Mouse (Mus musculus) thymus, postnatal 0 days (tissue): Measurements from ENCODE around the gene Uqcrfs1. TPM values are rescaled to one million over a fixed set of nuclear protein-coding genes. Genes with fewer than 3 reads are reported as not detected.

Experiments used
- DNase-seq: peaks from one replicate; pipeline ENCODE4 v3.0.0-alpha.2; 2015; ENCODE audit warnings: low spot score
- polyA plus RNA-seq: library from polyadenylated mRNA; unstranded; fragments of >200 nt; fragmentation: Nextera tagmentation; extraction: Ambion mirVana; gene quantifications from 2 replicates; pipeline ENCODE4 v1.2.1, GENCODE M21; 2015

Uqcrfs1 gene
- polyA plus RNA-seq, 1 experiment from 2014 or later = 282 TPM

- peak; percentile 3 for DNase-seq
Observed at GRCm38 (mm10) chr13:30501860-30502395, 43.2 kb downstream of the Uqcrfs1 start.

Other genes starting within 250 kb of the Uqcrfs1 start
- gene Agtr1a, start 208.9 kb downstream of the Uqcrfs1 start, polyA plus RNA-seq = 1.0 and 1.2 TPM in 2 replicates
- gene Dusp22, start 114.6 kb upstream of the Uqcrfs1 start, polyA plus RNA-seq = 19.4 and 21.2 TPM in 2 replicates
- gene Irf4, start 203.9 kb upstream of the Uqcrfs1 start, polyA plus RNA-seq = 1.6 and 1.7 TPM in 2 replicates